Mouse (Mus musculus) CD4-positive helper T cell, adult 2 months (primary cell): ENCODE measurements around the gene Svs5.

Experiments used
- DNase-seq: peaks from one replicate; pipeline ENCODE4 v3.0.0-alpha.2; 2012; ENCODE audit warnings: low read depth, missing footprints, low spot score

Svs5 gene

DNA sequence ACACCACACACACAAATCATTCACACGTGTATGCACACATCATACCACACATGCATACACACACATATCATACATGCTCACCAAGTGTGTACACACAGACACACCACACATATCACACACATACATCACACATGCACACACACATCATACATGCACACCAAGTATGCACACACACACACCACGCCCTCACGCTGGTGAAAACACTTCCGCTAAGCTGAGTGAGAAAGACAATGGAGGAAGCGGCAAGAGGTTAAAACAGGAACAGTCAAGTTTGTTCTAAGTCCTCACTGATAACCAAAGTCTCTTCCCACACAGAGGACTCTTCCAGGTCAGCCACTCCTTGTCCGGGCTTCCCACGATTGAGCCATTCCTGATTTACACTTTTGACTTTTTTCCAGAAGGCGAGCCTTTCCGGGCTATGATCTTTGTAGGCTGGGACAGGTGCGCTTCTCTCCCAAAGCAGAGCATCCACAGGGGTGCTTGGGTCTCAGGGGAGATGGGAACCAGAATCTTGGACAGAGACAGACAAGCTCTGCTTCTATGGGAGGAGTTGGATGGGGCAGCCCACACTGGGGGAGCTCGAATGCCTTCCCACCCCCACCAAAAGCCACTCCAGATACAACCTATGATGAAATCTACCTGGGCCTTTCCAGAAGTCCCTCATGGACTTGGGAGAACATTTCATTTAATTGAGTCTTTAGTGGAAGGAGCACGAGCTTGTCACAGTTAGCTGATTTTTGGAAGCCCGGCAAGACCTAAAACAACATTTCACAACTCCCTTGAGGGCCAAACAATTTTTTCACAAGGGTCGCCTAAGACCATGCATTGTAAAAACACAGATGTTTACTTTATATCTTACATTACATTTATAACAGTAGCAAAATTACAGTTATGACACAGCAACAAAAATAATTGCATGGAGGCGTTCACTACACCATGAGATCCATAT lies 45.2 kb downstream of the Svs5 start:
- no peak for DNase-seq

DNA sequence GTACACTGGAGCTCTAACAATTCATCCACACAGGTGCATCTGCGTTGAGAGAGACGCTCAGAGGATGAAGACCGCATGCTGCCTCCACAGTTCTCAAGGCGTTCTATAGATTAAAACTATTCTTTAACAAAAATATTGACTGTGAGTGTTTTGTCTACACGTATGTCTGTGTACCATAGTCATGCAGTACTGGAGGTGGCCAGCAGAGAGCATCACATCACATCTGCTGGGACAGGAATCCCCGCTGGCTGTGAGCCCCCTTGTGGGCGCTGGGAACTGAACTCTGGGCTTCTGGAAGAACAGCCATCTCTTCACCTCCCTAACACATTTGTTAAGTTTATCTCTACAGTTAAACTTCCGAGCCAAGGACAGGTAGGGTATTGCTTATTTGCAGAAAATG lies 49.2 kb downstream of the Svs5 start:
- no peak for DNase-seq

GRCm38 (mm10) chr2:164382971-164383370 lies 50.4 kb downstream of the Svs5 start:
- no peak for DNase-seq
